ENCODE assay signal across 9 mouse cellular contexts in the genomic region with DNA sequence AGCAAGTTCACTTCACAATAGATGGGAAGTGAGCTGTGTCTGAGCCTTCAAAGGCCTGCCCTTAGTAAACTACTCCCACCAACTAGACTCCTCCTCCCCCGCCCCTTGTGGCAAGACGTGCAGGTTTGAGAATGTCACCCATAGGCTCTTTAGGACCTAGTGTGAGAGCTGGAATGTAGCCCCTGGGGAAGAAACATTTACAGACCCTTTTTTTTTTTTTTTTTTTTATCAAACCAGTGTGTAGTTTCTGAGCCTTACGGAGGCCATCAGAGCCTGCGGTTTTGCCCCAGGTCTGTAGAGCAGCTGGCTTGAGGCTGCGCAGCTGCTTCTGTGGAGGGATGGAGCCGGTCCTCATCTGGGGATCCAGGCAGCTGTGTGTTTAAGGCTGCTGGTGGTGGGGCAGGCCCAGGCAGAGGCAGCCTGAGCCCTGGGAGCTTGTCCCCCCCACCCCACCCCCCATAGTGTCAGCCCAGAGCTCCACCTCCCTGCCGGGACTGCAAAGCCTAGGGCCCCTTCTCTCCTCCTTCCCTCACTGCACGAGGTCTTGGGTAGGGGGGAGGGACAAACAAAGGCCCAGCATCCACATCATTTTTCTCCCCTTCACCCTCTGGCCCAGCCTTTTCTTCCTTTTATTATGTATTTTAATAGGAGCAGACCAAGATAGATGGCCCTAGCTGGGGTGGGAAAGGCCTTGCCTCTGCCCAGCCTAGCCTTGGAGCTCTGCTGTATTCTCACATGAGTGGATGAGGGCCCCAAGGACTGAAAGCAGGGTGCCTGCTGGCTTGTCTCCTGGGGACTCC. TPM values are rescaled to one million over a fixed set of nuclear protein-coding genes. Genes with fewer than 3 reads are reported as not detected.
DNase-seq lines count a peak whose midpoint lies in the region; ATAC-seq and TF ChIP-seq lines count a peak whose summit lies in the region.
"Had no signal": no experiment of that assay in that cellular context is flagged by ENCODE, and none has a peak within 500 bp of the region (broad histone marks: within the 10 kb centered on the region; RNA-seq: fewer than 3 reads in every experiment).

No protein-coding gene starts in this region.

- no peaks in the 10 kb centered on the region for H3K9me3 ChIP-seq in lung, embryonic 14.5 days (ENCODE audit: low read depth, low read length)
- 0 out of 2 replicates have a peak, but pooled peaks cover 4% of the 10 kb centered on the region for H3K9me3 ChIP-seq in embryonic facial prominence, embryonic 10.5 days
- no peaks in the 10 kb centered on the region for H3K9me3 ChIP-seq in intestine, embryonic 15.5 days

- H3K4me1 ChIP-seq in lung, embryonic 14.5 days (ENCODE audit: insufficient read depth), result peaks cover 3% of the 10 kb centered on the region; the same call in 1 of the 2 replicates
- H3K4me1 ChIP-seq in embryonic facial prominence, embryonic 10.5 days, result peaks cover 46% of the 10 kb centered on the region
- peaks cover 11% of the 10 kb centered on the region for H3K4me1 ChIP-seq in intestine, embryonic 15.5 days (replicated peaks)

- no peak overlapping the region for H3K4me2 ChIP-seq in lung, embryonic 14.5 days
- H3K4me2 ChIP-seq in intestine, embryonic 15.5 days (replicated peaks), result no peak overlapping the region

- ATAC-seq in lung, embryonic 14.5 days (ENCODE audit: insufficient read depth), result peak; percentile 84
- peak; percentile 79 for ATAC-seq in intestine, embryonic 15.5 days

- no peak overlapping the region for H3K9ac ChIP-seq in lung, embryonic 14.5 days
- H3K9ac ChIP-seq in intestine, embryonic 15.5 days, result no peak overlapping the region

- peak; percentile 40 for DNase-seq in lung, embryonic 14.5 days
- DNase-seq in lung, postnatal 14 days, result no peak
- DNase-seq in embryonic facial prominence, embryonic 10.5 days (ENCODE audit: low spot score), result peak; percentile 31
- DNase-seq in thymus, postnatal 0 days (ENCODE audit: low spot score), result peak; percentile 67
- no peak for DNase-seq in layer of hippocampus, adult 2 months (ENCODE audit: low spot score in 2 of 2)
- no peak for DNase-seq in ovary, postnatal 14 days (ENCODE audit: low spot score)
- no peak for DNase-seq in yolk sac, embryonic 10.5 days (ENCODE audit: low spot score)
- DNase-seq: lung, adult 18-20 months had no signal

- no peaks in the 10 kb centered on the region for H3K27me3 ChIP-seq in lung, embryonic 14.5 days (ENCODE audit: insufficient read depth, low read length)
- H3K27me3 ChIP-seq in embryonic facial prominence, embryonic 10.5 days (replicated peaks; ENCODE audit: low read depth, poor library complexity, severe bottlenecking), result peaks cover 87% of the 10 kb centered on the region
- no peaks in the 10 kb centered on the region for H3K27me3 ChIP-seq in intestine, embryonic 15.5 days (replicated peaks)

- peak overlapping the region; percentile 76 for H3K27ac ChIP-seq in lung, embryonic 14.5 days (ENCODE audit: low read depth)
- H3K27ac ChIP-seq in embryonic facial prominence, embryonic 10.5 days (replicated peaks), result peak overlapping the region; percentile 68
- peak overlapping the region; percentile 67 for H3K27ac ChIP-seq in intestine, embryonic 15.5 days
- no peak overlapping the region for H3K27ac ChIP-seq in layer of hippocampus, adult 2 months

- WGBS in lung, embryonic 14.5 days, result 28% methylated on average over 7 of the region's 8 CpGs
- 26% methylated on average over 8 of the region's 8 CpGs for WGBS in embryonic facial prominence, embryonic 10.5 days
- WGBS in intestine, embryonic 15.5 days, result 36% methylated on average over 8 of the region's 8 CpGs

- no peak overlapping the region for H3K4me3 ChIP-seq in lung, embryonic 14.5 days (ENCODE audit: low read depth, low read length)
- H3K4me3 ChIP-seq in embryonic facial prominence, embryonic 10.5 days, result no peak overlapping the region
- no peak overlapping the region for H3K4me3 ChIP-seq in intestine, embryonic 15.5 days (replicated peaks)
- H3K4me3 ChIP-seq in layer of hippocampus, adult 2 months, result no peak overlapping the region

- TF ChIP-seq CTCF in lung, embryonic 14.5 days (IDR thresholded peaks at IDR 0.05; ENCODE audit: low read depth), result no peak
- no peak for TF ChIP-seq CTCF in layer of hippocampus, adult 2 months (conservative IDR thresholded peaks at IDR 0.05)

- no peaks in the 10 kb centered on the region for H3K36me3 ChIP-seq in lung, embryonic 14.5 days (ENCODE audit: insufficient read depth)
- H3K36me3 ChIP-seq in embryonic facial prominence, embryonic 10.5 days (replicated peaks), result no peaks in the 10 kb centered on the region
- H3K36me3 ChIP-seq in intestine, embryonic 15.5 days, result no peaks in the 10 kb centered on the region

RNA-seq across cellular contexts. Expression of a gene that starts 26.2 kb away (rescaled TPM):
- polyA plus RNA-seq in lung, embryonic 14.5 days (2014; fragmentation: Nextera tagmentation; extraction: Ambion mirVana), result 9.1 and 10.3 TPM in 2 replicates
- polyA plus RNA-seq in embryonic facial prominence, embryonic 10.5 days (2016; fragmentation: Nextera tagmentation; extraction: Ambion mirVana), result 8.8 and 9.3 TPM in 2 replicates
- 11.7 and 12.5 TPM in 2 replicates for polyA plus RNA-seq in intestine, embryonic 15.5 days (2015; fragmentation: Nextera tagmentation; extraction: Ambion mirVana)
- polyA plus RNA-seq in thymus, postnatal 0 days (2015; fragmentation: Nextera tagmentation; extraction: Ambion mirVana), result 5.1 and 5.5 TPM in 2 replicates
- total RNA-seq in layer of hippocampus, adult 2 months (2021), result 10 to 100 TPM; 26.9 to 29.5 TPM

Comparison
In these comparisons a context has a peak if more than half of its experiments do, and no peak if none do; other contexts are left out.
1. DNase-seq: peak in lung, embryonic 14.5 days (single experiment), embryonic facial prominence, embryonic 10.5 days (single experiment) and thymus, postnatal 0 days (single experiment); none in lung, postnatal 14 days (single experiment), layer of hippocampus, adult 2 months (0 of 2), ovary, postnatal 14 days (single experiment) and yolk sac, embryonic 10.5 days (single experiment).